Mouse (Mus musculus) cerebellum, postnatal 36 days (tissue): ENCODE data around the gene Ppm1k.
"Not testable (repeated sequence)": the region's sequence is repeated elsewhere in the genome, so short reads cannot be mapped to it uniquely, and the experiment has no call there.

Source experiments
- DNase-seq, 2 experiments: peaks; one replicate each; pipeline ENCODE4 v3.0.0; 2021 to 2022; ENCODE audit warnings: mixed read lengths in 2 of 2

Gene Ppm1k

DNA sequence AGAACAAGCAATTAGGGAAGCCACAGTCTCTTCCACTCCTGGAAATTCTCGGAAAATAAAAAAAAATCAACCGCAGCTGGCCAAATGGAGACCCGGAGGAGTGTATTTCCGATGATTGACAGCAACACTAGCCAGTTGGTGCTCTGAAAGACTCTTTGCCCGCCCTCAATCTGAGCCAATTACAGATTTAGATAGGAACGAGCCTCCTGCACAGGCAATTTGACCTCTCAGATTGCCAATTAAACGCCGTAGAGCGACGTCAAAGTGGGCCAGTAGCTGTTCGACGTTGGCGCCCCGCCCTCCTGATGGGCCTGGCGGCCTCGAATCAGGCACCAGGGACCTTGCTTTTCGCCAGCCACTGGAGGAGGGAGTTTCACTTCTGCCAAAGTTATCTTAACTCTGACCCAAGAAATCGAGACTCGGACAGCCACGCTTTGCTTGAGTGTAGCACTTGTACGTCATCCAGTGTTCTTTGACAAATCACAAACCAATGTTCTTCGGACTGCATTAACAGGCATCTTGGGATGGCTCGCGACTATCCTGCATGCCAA lies at the start of gene Ppm1k:
Gene Ppm1k, minus strand, starts transcription at position 83 of the 551 bp plus-strand sequence.
- DNase-seq, result peak; percentile 97 to 98

DNA sequence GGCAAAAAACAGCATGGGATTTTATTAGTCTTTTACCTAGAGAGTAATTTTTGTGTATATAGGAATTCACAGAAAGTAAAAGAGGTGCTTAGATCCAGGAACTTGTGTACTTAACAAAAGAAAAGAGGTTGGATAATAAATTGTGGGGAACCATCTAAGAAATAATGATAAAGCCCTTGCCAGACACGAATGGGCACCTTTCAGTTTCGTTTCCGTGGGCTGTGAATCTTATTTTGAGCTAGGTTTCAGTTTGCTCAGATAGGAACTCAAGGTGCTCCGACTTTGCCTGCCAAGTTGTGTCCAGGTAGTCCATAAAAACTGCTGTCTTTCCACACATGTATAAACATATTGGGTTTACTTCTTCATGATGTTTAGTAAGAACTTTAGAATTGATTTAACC lies 47.1 kb upstream of the Ppm1k start:
- DNase-seq, result no peak

DNA sequence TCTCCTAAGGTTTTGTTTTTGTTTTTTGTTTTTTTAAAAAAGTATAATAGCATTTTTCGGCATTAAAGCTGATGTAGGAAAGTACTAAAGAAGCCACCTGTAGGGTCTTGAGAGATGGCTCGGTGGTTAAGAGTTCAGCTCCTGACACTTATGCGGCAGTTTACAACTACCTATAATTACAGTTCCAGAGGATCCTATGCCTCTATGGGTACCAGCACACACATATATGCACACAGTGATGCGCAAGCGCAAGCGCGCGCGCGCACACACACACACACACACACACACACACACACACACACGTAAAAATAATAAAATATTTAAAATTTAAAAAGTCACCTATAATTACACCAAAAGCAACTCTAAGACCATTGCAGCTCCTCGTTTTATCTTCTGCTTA lies 46.3 kb upstream of the Ppm1k start:
- DNase-seq, result no peak

DNA sequence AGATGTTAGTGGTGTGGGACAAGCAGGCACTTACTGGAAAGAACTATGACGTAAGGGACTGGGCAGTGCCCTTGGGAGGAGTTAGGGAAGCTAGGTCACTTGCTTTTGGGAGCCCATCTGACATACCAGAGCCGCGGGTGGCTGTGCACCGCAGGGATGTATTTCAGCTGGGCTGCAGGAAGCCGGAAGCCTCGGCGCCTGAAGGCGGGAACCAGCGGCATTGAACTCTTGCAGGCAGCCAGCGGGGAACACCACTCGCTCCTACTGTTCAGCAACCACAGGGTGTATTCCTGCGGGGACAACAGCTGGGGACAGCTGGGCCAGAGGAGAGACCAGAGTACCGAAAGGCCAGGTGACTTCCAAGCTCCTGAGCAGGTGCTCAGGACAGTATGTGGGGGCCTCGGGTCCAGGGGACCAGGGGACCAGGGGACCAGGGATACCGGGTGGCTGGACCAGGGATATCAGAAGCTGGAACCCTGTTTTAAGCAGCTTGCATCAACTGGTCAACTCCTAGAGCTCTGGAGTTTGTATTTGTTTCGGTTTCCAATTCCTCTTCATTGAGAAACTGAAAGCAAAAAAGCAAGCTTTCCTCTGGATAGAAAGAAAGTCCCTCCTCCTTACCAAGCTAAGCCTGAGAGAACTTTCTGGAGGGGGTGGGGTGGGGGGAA lies 45.7 kb upstream of the Ppm1k start, which contains the start of gene Herc6:
Gene Herc6, plus strand, starts transcription at position 120 of the 668 bp plus-strand sequence.
- DNase-seq, result peak; percentile 17 to 23

DNA sequence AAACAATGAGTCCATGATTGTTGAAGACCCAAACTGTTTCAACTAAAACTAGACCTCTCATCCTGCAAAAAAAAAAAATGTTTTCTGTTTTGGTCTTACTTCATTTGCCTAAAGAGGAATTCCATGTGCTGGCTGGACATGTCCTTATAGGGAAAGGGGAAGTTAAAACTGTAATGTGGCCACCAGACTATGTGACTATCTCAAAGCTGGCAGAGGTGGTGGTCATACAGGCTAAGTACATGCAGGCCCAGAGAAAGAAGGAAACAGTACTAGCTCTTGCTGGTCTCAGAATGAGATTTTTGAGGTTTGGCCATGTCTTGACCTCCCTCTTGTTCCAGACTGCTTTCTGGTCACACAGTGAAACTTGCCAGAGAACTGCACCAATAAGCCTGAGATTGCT lies 36.3 kb upstream of the Ppm1k start:
- no peak for DNase-seq

DNA sequence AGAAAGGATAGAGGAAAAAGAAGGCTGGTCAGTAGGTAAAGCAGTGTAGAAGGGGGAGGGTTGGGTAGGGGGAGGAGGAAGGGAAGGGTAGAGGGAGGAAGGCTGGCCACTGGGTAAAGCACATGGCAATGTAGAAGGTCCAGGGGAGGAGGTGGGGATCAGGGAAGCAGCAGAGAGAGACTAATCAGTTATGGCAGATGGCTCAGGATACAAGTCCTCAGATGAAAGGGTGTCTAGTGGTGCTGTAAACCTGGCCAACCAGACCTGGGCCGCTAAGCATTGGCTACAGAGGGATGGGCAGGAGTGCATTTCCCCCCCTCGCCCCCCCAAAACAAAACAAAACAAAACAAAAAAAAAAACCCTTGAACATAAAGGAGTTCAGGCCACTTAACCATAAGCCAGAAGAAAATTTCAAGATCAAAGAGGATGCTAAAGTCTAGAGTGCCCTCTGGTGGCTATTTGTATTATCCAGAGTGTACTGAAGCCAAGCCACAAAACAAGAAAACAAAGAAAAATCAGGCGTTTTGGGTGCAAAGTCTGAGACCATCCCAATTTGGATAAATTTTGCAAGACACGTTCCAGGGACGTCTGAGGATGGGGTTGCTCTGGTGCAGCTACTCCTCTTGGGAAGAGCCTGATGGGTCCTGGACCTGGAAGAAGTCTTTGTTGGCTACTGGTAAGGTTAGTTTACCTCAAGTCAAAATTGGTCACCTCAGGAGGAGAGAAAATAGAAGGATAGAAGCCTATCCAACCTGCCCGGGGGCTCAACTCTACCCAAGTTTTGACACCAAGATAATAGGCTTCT lies 35.1 kb upstream of the Ppm1k start:
- peak in 1 of 2 experiments; percentile 53 for DNase-seq

DNA sequence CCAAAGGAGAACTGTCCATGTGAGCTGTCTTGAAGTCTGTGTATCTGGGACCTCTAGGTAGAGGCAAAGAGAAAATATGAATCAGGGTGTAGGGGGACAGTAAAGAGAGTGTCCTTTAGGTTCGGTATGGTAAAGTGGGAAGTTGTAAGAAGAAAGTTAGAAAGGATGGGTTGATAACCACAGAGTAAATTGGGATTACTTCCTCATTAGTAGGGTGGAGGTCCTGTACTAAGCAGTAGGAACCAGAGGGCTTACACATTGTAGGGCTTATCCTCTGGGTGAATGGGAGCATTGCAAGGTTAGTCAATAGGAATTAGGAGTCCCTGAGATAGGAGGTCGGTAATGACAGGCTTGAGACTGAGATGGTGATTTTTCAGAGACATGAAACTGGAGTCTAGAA lies 32.4 kb upstream of the Ppm1k start:
- DNase-seq, result no peak

DNA sequence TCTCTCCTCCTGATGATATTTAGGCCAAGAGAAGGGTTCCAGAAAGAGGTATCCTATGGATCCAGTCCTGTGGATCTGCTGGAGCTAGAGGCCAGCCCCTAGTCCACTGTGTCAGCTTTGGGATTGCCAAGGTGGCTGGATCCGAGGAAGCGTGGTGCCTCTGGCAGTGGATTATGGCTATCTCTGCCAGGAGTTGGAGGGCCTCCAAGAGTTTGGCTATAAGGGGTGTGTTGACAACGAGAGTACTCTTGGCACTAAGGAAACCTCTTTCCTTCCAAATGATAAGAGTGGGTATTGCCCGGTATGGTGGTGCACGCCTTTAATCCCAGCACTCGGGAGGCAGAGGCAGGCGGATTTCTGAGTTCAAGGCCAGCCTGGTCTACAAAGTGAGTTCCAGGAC lies 30.2 kb upstream of the Ppm1k start:
- no peak for DNase-seq

DNA sequence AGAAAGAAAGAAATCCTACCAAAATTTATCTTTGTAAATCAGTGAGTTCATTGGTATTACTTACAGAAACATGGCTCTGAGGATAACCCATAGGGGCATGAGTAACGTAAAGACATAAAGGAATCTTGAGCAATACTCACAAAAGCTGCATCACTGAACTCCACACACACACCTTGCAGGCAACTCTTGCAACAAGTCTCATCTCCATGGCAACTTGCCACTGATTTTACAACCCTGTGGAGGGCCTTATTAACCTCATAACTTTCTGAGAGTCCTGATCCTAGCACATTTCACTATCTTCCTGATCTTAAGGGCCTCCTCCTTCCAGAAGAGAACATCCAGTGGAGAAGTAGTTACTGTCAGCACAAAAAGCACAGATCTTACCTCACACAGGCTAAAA lies 28.2 kb upstream of the Ppm1k start:
- DNase-seq, result no peak

DNA sequence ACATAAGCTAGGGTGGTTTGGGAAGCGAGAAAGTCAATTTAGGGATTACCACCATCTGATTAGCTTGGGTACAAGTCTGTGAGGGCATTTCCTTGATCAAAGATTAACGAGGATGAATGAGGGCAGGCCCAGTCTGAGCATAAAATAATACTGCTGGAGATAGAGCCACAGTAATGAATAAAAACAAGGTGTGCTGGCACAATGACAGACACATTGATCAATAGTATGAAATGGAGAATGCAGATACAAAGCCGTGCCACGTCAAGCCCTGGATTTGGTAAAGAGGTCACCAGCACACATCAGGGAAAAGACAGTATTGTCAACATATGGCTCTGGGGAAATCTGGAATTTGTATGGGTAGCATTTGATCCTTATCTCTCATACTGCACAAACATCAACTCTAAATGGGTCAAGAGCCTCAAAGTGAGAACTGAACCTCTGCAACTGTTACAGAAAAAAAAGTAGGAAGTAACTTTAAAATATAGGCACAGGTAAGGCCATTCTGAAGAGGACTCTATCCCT lies 22.6 kb upstream of the Ppm1k start:
- DNase-seq, result no peak

DNA sequence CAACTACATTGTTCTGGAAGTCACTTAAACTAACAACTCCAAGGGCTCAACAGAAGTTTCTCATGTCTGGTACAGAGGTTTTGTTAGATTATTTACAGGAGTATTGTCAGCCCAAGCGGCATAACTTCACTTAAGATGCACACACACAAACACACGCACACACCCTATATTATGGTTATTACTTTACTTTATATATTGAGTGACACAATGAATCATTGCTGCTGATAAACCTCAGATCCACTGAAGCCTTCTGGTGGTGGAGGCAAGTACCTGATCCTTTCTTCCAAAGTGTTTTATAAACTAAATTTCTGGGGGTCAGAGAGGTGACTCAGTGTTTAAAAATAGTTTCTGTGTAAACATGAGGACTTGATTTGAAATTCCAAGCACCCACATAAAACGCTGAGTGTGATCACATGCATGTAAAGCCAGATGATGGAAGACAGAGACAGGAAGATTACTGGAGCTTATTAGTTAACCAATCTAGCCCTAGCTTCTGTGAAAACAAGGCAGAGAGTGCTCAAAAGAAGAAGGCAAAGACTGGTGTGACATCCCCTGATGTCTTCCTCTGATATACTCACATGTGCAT lies 16.0 kb upstream of the Ppm1k start:
- DNase-seq, result no peak

DNA sequence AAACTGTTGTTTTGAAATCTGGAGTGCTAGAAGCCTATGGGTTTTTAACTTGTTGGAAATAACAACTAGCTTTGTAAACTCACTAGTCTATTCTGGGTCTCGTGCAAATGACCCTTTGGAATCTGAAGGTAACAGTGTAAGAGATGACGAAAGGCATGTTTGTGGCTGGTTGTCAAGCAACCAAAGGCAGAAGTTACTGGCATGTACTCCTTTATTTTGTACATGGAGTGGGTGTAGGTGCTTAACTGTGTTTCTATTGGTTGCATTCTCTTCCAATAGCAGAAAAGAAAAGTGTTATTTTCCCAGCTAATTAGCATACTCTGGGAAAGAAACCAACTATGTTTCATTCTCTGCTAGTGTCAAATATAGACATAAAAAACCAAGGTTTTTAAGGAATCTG lies 9.6 kb upstream of the Ppm1k start:
- no peak for DNase-seq

DNA sequence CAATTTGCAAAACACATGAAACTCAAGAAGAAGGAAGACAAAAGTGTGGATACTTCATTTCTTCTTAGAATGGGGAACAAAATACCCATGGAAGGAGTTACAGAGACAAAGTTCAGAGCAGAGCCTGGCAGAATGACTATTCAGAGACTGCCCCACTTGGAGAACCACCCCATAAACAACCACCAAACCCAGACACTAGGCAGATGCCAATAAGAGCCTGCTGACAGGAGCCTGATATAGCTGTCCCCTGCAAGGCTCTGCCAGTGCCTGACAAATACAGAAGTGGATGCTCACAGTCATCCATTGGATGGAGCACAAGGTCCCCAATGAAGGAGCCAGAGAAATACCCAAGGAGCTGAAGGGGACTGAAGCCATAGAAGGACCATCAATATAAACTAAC lies 8.3 kb upstream of the Ppm1k start:
- DNase-seq, result not testable (repeated sequence)

DNA sequence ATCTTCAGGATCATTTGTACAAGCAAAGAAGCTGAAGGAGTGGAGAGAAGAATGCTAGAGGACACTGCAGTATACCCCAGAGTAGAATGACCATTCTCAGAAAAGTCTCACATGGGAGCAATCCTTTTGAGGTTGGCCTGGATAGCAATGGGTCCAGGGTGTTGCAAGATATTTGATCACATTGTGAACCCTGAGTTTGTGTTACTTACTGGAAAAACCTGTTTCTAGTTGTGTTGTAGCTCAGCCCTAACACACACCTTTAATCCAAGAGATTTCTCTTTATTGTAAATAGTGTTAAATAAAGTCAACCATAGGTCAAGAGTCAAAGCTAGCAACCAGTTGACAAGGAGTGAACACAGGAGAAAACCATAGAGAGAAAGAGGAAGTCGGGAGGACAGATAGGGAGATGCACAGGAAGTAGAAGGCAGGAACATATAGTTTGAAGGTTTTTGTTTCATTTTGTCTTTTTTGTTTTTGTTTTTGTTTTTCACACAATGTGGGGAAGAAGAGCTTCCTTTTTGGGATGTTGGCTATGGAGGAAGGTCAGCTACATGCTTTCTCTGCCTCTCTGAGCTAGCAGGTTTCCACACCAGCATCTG lies 6.6 kb upstream of the Ppm1k start:
- no peak for DNase-seq

DNA sequence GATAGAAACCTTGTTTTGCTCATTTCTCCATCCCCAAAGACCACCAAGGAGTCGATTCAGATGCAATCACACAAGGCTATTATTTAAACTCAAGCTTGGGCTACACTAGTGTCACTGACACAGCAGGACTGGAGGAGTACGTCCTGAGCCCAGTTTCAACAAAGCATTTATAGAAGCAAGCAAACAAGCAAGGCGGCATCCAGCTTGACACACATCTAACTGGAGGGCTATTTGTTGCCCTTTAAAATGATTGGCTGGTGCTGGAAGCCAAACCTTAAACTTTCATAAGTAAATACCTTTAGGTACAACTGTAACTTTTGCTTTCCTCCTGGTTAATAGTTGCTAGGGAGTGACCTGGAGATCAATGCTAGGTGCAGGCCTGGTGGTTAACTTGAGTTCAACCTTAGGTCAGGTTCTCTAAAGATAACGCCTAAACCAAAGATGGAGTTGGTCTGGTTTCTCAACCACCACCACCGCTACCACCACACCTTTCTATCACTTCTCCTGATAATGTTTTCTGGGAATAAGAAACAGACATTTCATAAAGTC lies 5.8 kb upstream of the Ppm1k start:
- DNase-seq, result no peak

DNA sequence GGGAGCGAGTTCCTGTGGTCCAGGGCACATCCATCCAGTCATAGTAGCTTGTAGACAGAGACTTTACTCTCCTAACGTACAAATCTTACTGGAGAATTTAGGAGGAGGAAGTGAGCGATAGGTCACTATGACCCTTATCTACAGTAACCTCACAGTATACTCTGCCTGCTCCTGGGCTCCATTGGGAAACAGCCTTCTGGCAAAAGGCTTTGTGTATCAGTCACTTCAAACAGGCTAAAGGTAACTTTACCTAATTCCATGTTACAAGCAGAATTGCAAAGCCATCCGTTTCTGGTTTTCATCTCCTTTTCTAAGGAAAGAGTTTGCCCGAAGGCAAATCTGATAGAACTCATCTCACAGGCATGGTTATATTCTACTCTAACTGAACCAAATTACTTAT lies 2.6 kb upstream of the Ppm1k start:
- no peak for DNase-seq

DNA sequence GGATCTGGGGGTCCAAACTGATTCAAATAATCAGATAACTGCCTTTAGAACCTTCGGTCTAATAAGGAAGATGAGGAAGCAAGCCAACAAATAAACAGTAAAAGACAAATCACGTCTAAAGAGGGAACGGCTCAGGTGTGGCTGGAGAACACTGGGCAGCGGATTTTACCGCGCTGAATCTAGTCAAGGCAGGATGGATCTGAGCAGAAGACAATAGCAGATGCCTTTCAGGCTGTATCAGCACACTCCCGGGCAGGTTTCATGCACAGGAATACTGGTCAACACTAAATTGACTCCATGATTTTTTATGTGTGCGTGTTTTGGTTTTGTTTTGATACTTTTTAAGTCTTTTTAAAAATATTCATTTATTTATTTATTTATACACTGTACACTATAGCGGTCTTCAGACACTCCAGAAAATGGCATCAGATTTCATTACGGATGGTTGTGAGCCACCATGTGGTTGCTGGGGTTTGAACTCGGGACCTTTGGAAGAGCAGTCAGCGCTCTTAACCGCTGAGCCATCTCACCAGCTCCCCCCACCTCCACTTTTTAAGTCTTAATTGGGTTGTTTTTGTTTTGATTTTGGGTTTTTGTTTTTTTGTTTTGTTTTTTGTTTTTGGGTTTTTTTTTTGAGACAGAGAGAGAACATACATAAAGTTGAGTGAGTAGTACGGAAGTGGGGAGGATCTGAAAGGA lies 852 bp upstream of the Ppm1k start:
- peak; percentile 25 to 43 for DNase-seq

DNA sequence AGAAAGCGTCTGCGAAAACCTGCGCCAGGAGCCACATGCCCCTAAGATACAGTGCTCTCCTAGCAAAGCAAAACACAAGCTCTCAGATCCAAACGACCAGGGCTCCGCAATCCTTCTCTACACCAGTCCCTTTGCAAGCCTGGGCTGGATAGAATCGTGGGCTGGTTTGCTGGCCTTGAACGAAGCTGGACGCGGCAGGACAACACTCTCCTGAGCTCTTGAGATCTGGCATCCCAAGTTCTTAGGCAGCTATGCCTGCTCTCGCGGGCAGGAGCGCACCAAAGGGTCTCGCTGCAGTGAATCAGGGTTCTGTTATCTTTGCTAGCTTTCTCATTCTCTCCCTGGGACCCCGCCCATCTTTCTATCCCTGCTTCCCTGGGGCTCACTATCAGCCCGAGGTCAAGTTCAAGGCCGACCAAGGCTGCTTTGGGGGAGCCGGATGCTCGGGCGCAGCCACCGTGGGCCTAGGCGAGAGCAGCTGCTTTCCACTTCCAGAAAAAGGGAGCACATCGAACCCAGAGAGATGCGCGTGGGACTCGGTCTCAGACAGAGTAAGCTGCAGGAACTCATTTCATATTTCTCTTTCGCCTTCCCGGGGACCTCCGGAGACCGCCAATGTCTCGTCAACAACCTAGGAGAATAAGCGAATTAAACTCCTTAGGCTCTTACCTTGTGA lies 519 bp downstream of the Ppm1k start:
- DNase-seq, result peak; percentile 41 to 60

DNA sequence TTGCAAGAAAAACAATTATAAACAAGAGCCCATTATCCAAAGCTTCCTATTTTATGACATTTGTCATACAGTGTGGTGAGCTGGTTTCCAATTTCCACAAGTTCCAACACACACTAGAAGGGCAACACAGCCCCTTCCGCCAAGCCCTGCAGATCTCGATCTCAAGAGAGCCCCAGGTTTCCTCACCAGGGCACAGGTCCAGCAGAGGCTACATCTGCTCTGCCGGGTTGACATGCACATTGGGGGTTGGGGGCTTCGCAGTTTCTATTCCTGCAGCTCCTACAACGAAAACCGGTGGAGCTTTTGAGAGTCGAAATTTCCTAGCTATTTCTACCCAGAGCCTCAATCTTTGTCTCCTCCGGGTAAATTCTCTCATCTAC lies 1.0 kb downstream of the Ppm1k start:
- peak; percentile 38 to 40 for DNase-seq

DNA sequence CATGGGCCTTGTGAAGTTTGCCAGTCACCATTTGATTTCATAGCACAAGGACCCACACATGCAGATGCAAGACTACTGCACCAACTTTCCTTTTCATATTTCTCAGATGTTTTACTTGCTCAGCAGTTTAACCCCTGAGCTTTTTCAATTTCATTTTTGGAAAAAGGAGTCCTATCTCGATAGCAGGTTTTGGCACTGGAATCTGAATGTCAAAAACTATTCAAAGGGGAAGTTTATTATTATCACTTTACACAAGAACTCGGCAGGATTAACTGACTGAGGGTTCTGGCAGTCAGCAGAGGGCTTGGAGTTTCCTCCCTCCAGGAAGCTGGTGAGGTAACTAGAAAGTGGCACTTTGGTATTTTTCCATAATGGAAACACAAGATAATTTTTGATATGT lies 1.9 kb downstream of the Ppm1k start:
- DNase-seq, result no peak

DNA sequence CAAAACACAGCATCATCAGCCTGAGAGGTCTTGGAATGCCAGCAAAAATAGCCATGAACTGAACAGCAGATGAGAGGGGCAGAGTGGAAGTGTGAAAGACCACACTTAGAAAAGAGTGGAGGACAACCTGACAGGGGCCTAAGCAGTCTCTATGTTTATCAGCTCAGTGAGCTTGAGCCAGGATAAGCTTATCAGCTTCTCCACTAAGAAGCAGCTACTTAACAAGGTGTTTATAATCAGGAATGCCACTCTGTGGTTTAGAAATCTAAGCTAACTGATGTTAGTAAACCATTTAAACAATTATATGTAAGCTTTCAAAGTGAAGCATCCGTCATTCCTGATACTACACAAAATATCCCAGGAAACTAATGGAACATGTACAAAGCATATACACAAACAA lies 3.2 kb downstream of the Ppm1k start:
- no peak for DNase-seq

DNA sequence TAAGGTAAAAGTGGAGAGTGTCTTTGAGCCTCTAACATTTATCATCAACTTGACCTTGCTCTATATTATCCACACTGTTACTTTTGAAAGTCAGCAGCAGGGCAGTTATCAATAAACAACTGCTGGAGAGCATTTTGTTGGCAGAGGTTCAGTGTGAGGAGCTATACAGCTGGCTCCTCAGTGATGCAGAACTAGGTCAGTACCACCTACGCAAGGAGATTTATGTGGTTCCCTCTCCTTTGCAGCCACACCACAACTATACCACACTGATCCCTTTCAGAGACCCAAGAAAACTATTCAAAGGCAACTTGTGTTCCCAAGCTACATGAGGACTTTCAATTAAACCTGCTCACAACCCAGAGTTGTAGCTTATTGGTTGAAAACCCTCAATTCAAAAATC lies 3.8 kb downstream of the Ppm1k start:
- DNase-seq, result no peak
